Mouse (Mus musculus) WW6 (cell line): Measurements from ENCODE around the gene Dnajc7.
"Not testable (repeated sequence)": the region's sequence is repeated elsewhere in the genome, so short reads cannot be mapped to it uniquely, and the experiment has no call there.

Source experiments
- DNase-seq: peaks from one replicate; pipeline ENCODE4 v3.0.0-alpha.2; 2013; ENCODE audit warnings: low read depth, low spot score

Dnajc7 gene

GRCm38 (mm10) chr11:100549466-100549865 lies 70.5 kb downstream of the Dnajc7 start:
- no peak for DNase-seq

- no peak for DNase-seq
Observed at GRCm38 (mm10) chr11:100548141-100548540, 71.8 kb downstream of the Dnajc7 start.

GRCm38 (mm10) chr11:100546955-100547354 lies 73.0 kb downstream of the Dnajc7 start:
- no peak for DNase-seq

- no peak for DNase-seq
Observed at GRCm38 (mm10) chr11:100545746-100546085, 74.3 kb downstream of the Dnajc7 start.

- DNase-seq, result peak; percentile 94
Observed at GRCm38 (mm10) chr11:100544832-100545745, 74.9 kb downstream of the Dnajc7 start, which contains the start of gene Ttc25. Ttc25 (plus strand) TSS chr11:100545607.

- no peak for DNase-seq
Observed at GRCm38 (mm10) chr11:100541577-100541976, 78.4 kb downstream of the Dnajc7 start.

GRCm38 (mm10) chr11:100540966-100541365 lies 79.0 kb downstream of the Dnajc7 start:
- no peak for DNase-seq

GRCm38 (mm10) chr11:100536466-100536865 lies 83.5 kb downstream of the Dnajc7 start:
- no peak for DNase-seq

GRCm38 (mm10) chr11:100535996-100536395 lies 84.0 kb downstream of the Dnajc7 start:
- no peak for DNase-seq

GRCm38 (mm10) chr11:100534821-100535220 lies 85.1 kb downstream of the Dnajc7 start:
- DNase-seq, result not testable (repeated sequence)

- DNase-seq, result not testable (repeated sequence)
Observed at GRCm38 (mm10) chr11:100534411-100534810, 85.6 kb downstream of the Dnajc7 start.

- no peak for DNase-seq
Observed at GRCm38 (mm10) chr11:100533871-100534270, 86.1 kb downstream of the Dnajc7 start.
